Mouse (Mus musculus) spleen, adult 2 months (tissue): ENCODE results near the gene Erf. TPM values are rescaled to one million over a fixed set of nuclear protein-coding genes. Genes with fewer than 3 reads are reported as not detected.

ENCODE experiments used
- DNase-seq, 2 experiments: peaks; one replicate each; pipeline versions ENCODE4 v3.0.0 to v3.0.0-alpha.2; 2012 to 2021; ENCODE audit warnings: low spot score in 2 of 2, low read depth in 1 of 2
- H3K27ac ChIP-seq: fragments of 200-500 bp; 2 replicates; pipeline ENCODE4 v1.5.1; 2012; ENCODE audit warnings: low read length, inconsistent platforms; ENCODE audit not compliant: insufficient read depth
- H3K27me3 ChIP-seq: fragments of 200-500 bp; 2 replicates; pipeline ENCODE4 v1.6.1; 2012; ENCODE audit warnings: mild to moderate bottlenecking, moderate library complexity, low read length, inconsistent platforms; ENCODE audit not compliant: control insufficient read depth, insufficient read depth
- H3K36me3 ChIP-seq: fragments of 200-500 bp; 2 replicates; pipeline ENCODE4 v1.6.1; 2012; ENCODE audit warnings: mild to moderate bottlenecking, low read length, inconsistent platforms; ENCODE audit not compliant: control insufficient read depth, insufficient read depth
- H3K4me1 ChIP-seq: fragments of 200-500 bp; 2 replicates; pipeline ENCODE4 v1.6.1; 2011; ENCODE audit warnings: inconsistent platforms; ENCODE audit not compliant: control insufficient read depth, insufficient read depth, insufficient read length
- H3K4me3 ChIP-seq: fragments of 200-500 bp; 2 replicates; pipeline ENCODE4 v1.5.1; 2011; ENCODE audit warnings: mild to moderate bottlenecking, inconsistent platforms; ENCODE audit not compliant: insufficient read depth, insufficient read length; ENCODE audit errors: extremely low read depth
- CTCF ChIP-seq: fragments of 200-500 bp; IDR thresholded peaks from 2 replicates; pipeline ENCODE4 v1.5.1; 2011; ENCODE audit warnings: mild to moderate bottlenecking, inconsistent platforms; ENCODE audit not compliant: insufficient read depth, insufficient read length, insufficient replicate concordance; ENCODE audit errors: extremely low read depth
- POLR2A ChIP-seq: fragments of 200-500 bp; IDR thresholded peaks from 2 replicates; pipeline ENCODE4 v1.6.1; 2011; ENCODE audit warnings: low read depth, low read length, inconsistent platforms
- WGBS: fragments of 180-500 bp; shearing (Covaris S2); methylation state at CpG from one replicate; pipeline ENCODE4 v1.1.7; 2018; 5-methylcytosine and 5-hydroxymethylcytosine counted together
- polyA plus RNA-seq: library from polyadenylated mRNA; depleted of rRNA; stranded (reverse); fragments of >200 nt; gene quantifications from 2 replicates; pipeline ENCODE4 v1.2.3, GENCODE M21; 2012; rRNA removed

Erf gene
- polyA plus RNA-seq, 1 experiment: 17.2 TPM

DNA sequence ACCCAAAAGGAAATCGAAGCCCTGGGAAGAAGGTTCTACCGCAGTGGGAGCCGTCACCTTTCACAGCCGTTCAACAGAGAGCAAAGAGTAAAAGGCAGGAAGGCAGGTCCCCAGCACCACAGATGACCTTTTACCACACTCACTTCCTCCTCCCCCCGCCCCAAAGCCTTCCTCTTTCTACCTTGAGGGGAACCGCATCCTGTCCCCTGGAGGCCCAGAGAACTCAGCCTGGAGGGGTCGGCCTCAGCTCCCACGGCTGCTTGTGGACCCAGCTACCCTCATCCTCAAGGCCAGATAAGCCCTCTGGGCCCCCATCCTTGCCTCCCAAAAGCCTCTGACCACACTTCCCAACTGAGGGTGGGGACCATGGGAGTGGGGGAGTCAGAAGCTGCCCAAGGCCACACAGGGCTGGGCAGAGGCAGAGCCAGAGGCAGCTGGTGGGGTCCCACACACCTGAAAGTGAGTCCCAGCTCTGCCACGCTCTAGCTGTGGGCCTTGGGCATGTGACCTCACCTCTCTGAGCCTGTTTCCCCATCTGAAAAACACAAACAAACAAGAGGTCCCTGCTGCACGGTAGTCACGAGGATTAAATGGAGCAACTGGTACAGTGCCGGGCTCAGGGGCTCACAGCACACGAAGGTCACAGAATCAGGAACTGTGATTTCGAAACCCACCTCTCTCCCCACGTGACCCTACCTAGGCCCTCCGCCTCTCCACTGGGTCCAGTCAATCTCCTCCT is 45.0 kb downstream of the Erf start:
- Histone ChIP-seq H3K4me3 (peak overlapping the region; percentile 50), H3K36me3 (peaks cover 30% of the 10 kb centered on the region), H3K4me1 (peaks cover 47% of the 10 kb centered on the region), H3K27me3 (no peaks in the 10 kb centered on the region), H3K27ac (peak overlapping the region; percentile 96)
- TF ChIP-seq CTCF (no peak), POLR2A (no peak; the same call in 1 of the 2 replicates)
- peak; percentile 70 to 81 for DNase-seq
- WGBS: 19% methylated on average over 16 of the region's 16 CpGs

DNA sequence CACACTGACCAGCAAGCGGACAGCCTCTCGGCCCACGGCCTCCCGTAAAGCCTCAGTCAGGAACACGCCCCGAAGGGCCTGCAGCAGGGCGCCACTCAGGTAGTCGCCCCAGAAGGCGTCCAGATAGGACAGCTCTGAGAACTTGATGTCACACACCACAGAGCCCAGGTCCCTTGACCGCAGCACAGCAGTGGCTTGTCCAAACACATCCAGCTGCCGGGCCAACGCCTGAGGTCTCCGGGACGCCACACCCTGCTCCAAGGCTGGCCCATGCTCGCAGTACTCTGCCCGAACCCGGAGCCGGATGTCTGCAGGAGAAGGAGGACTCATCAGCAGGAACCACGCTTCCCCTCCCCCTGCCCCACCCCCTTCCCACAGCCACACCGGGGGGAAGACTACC is 46.9 kb downstream of the Erf start:
- Histone ChIP-seq H3K36me3 (peaks cover 22% of the 10 kb centered on the region), H3K27ac (no peak overlapping the region), H3K27me3 (no peaks in the 10 kb centered on the region), H3K4me3 (no peak overlapping the region), H3K4me1 (peaks cover 34% of the 10 kb centered on the region)
- TF ChIP-seq POLR2A (no peak), CTCF (no peak)
- no peak for DNase-seq
- 66% methylated on average over 20 of the region's 20 CpGs for WGBS

DNA sequence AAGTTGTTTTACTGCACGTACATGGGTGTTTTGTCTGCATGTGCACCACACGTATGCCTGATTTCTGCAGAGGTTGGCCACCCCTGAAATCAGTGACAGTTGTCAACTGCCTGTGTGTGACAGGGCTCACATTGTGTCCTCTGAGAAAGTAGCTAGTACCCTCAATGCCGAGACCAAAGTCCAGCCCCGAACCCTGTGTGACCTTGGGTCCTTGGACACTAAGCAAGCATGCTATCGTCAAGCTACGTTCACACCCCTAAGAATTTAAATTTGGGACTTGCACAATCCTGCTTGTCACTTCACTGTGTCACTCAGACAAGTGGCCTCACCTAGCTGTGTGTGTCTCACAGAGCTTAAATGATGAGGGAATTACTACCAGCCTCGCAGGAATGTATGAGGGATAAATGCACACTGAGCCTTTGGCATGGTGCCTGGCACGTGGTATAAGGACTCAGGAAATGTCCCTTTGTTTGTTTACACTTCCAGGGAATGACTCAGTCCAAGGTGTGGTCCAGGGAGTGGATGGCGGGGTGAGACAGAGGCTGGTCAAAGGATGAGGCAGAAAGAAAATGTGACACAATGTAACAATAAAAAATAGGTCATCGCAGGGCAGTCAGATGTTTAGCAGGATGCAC is 53.1 kb downstream of the Erf start:
- 82% methylated on average over 10 of the region's 10 CpGs for WGBS
- H3K36me3 ChIP-seq: peaks cover 10% of the 10 kb centered on the region
- H3K27ac ChIP-seq: no peak overlapping the region
- DNase-seq: no peak
- no peak overlapping the region for H3K4me3 ChIP-seq
- no peaks in the 10 kb centered on the region; the same call in 1 of the 2 replicates for H3K4me1 ChIP-seq
- no peaks in the 10 kb centered on the region for H3K27me3 ChIP-seq
- TF ChIP-seq CTCF (no peak), POLR2A (no peak)

DNA sequence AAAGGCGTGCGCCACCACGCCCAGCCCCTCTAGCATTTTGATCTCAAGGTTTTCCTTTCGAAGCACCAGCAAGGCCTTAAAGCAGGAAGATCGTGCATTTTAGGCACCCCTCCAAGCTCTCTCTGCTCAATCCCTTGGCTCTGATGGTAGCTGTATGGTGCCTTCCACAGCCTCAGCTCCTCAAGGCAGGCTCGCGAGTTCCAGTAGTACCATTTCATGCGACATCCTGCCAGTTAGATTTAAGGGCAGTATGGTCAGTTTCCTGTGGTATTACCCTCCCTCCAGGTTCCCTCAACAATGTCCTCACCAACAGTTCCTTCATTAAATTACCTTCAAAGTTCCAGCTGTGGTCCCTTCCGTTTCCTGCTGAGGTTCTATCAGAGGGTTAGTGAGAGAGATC is 54.5 kb downstream of the Erf start:
- no peak overlapping the region for H3K4me3 ChIP-seq
- WGBS: 46% methylated on average over 9 of the region's 9 CpGs
- TF ChIP-seq POLR2A (no peak), CTCF (no peak)
- no peak for DNase-seq
- H3K27ac ChIP-seq: no peak overlapping the region
- H3K4me1 ChIP-seq: no peaks in the 10 kb centered on the region; the same call in 1 of the 2 replicates
- no peaks in the 10 kb centered on the region; the same call in 1 of the 2 replicates for H3K36me3 ChIP-seq
- H3K27me3 ChIP-seq: no peaks in the 10 kb centered on the region

DNA sequence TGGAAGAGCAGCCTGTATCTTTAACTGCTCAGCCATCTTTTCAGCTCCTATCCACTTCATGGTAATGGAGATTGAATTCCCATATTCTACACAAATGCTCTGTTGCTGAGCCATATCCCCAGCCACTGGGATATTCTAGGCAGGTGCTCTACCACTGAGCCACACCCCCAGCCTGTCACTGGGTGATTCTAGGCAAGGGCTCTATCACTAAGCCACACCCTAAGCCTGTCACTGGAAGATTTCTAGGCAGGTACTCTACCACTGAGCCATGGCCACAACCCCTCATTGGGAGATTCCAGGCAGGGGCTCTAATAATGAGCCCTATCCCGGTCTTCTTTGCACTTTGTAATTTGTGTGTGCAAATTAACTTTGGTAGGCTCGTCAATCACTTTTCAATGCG is 55.4 kb downstream of the Erf start:
- no peak overlapping the region for H3K27ac ChIP-seq
- no peaks in the 10 kb centered on the region for H3K27me3 ChIP-seq
- WGBS: 94% methylated on average over 3 of the region's 3 CpGs
- no peaks in the 10 kb centered on the region for H3K36me3 ChIP-seq
- no peak for TF ChIP-seq CTCF
- TF ChIP-seq POLR2A: no peak
- H3K4me3 ChIP-seq: no peak overlapping the region
- DNase-seq: no peak
- H3K4me1 ChIP-seq: no peaks in the 10 kb centered on the region; the same call in 1 of the 2 replicates

Other genes with a start within 250 kb of the Erf start
- 11.2 and 16.0 TPM in 2 replicates for gene Atp1a3, start 244.8 kb downstream of the Erf start, polyA plus RNA-seq
- 10.2 and 12.9 TPM in 2 replicates for gene Grik5, start 178.4 kb downstream of the Erf start, polyA plus RNA-seq
- 23.7 and 34.7 TPM in 2 replicates for gene Zfp574, start 178.2 kb downstream of the Erf start, polyA plus RNA-seq
- 61.7 and 83.3 TPM in 2 replicates for gene Pou2f2, start 71.0 kb downstream of the Erf start, polyA plus RNA-seq
- 75.5 and 77.0 TPM in 2 replicates for gene Dedd2, start 30.1 kb downstream of the Erf start, polyA plus RNA-seq
- 14.4 and 16.4 TPM in 2 replicates for gene Zfp526, start 29.3 kb downstream of the Erf start, polyA plus RNA-seq
- gene Gsk3a, start 12.9 kb downstream of the Erf start, polyA plus RNA-seq: 106 and 125 TPM in 2 replicates
- gene Cic, start 16.9 kb upstream of the Erf start, polyA plus RNA-seq: 112 and 128 TPM in 2 replicates
- 62.9 and 90.7 TPM in 2 replicates for gene Pafah1b3, start 47.2 kb upstream of the Erf start, polyA plus RNA-seq
- 0.07 TPM in 1 of 2 replicates, not detected in the other for gene Prr19, start 50.6 kb upstream of the Erf start, polyA plus RNA-seq
- not detected in 2 replicates for gene Tmem145, start 55.3 kb upstream of the Erf start, polyA plus RNA-seq
- 11.0 and 11.9 TPM in 2 replicates for gene Megf8, start 66.4 kb upstream of the Erf start, polyA plus RNA-seq
- not detected in 2 replicates for gene Cnfn, start 119.0 kb upstream of the Erf start, polyA plus RNA-seq
- gene Lipe, start 147.9 kb upstream of the Erf start, polyA plus RNA-seq: 35.0 and 46.0 TPM in 2 replicates
- not detected in 2 replicates for gene Cxcl17, start 162.1 kb upstream of the Erf start, polyA plus RNA-seq
- gene Ceacam1, start 226.8 kb upstream of the Erf start, polyA plus RNA-seq: 16.0 and 16.3 TPM in 2 replicates